Mouse (Mus musculus): ENCODE data around the gene Tceal5.

- no peak for TF ChIP-seq CTCF (IDR thresholded peaks at IDR 0.05; ENCODE audit: control insufficient read depth, insufficient read depth, low read length)
- TF ChIP-seq POLR2A (IDR thresholded peaks at IDR 0.05; ENCODE audit: borderline replicate concordance, control insufficient read depth, low read depth, low read length) = no peak
These were observed 32.2 kb downstream of the Tceal5 start for GRCm38 (mm10) chrX:136171189-136172117.

Measured in bone marrow, adult 2 months (tissue).